Mouse (Mus musculus): ENCODE measurements around the gene Arntl2. TPM values are rescaled to one million over a fixed set of nuclear protein-coding genes. Genes with fewer than 3 reads are reported as not detected.

Gene Arntl2
- total and polyA plus RNA-seq, 3 experiments: not detected

DNA sequence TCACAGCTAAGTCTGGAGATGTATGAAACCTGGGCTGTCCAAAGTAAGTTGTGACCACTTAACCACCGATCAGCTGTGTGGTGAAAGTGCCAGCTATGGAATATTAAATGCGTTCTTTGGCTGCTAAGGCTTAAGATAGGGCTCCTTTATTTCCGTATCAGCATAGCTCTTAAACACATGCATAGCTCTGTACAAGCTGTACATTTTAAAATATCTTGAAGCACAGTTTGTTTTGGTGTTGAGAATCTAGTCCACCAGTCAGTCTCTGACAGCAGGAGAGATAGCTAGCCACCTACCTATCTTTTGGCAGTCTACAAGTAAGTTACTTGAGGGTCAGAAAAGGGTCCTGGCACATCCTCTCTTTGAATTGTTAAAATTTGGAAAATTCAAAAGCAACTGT lies 17.8 kb upstream of the Arntl2 start:
- in situ Hi-C loops (cut with MboI; ENCODE audit: low pct_ligation_motif_present, low pct_unique_long_range_greater_than_20kb, low sequenced_read_pairs): no loop called here
- Histone ChIP-seq H3K4me3 (replicated peaks in 1 of 3; ENCODE audit: low read depth in 2 of 3, low read length in 2 of 3, poor library complexity in 1 of 3) (no peak overlapping the region), H3K4me1 (ENCODE audit: control insufficient read depth in 1 of 2, insufficient read depth in 2 of 2) (peaks cover 2 to 22% of the 10 kb centered on the region in 2 experiments; a peak in 2 of 4 replicates), H3K27me3 (replicated peaks) (no peaks in the 10 kb centered on the region), H3K4me2 (ENCODE audit: insufficient read depth, low read depth, poor library complexity, severe bottlenecking) (no peak overlapping the region), H3K79me2 (replicated peaks; ENCODE audit: control insufficient read depth, extremely low read depth, insufficient read depth, poor library complexity, severe bottlenecking) (no peaks in the 10 kb centered on the region), H3K27ac (ENCODE audit: insufficient read depth, low read depth) (no peak overlapping the region), H3K36me3 (replicated peaks in 1 of 2; ENCODE audit: control insufficient read depth in 1 of 2, insufficient read depth in 1 of 2, low read length in 1 of 2) (peaks cover 3 to 16% of the 10 kb centered on the region in 2 experiments), H3K9me3 (replicated peaks; ENCODE audit: low read length) (no peaks in the 10 kb centered on the region), H3K9ac (ENCODE audit: insufficient read depth, low read depth) (no peak overlapping the region)
- no peak for TF ChIP-seq E2F4 (IDR thresholded peaks at IDR 0.05; ENCODE audit: insufficient replicate concordance, low read depth, low read length)
- DNase-seq (ENCODE audit: extremely low read depth): no peak
- dilution Hi-C loops (cut with MboI; ENCODE audit: extremely low pct_ligation_motif_present, extremely low pct_unique_long_range_greater_than_20kb, low sequenced_read_pairs): no loop called here

GRCm38 (mm10) chr6:146781566-146781965 lies 14.3 kb upstream of the Arntl2 start:
- no peak overlapping the region for H3K4me3 ChIP-seq (replicated peaks in 1 of 3; ENCODE audit: low read depth in 2 of 3, low read length in 2 of 3, poor library complexity in 1 of 3)
- dilution Hi-C loops (cut with MboI; ENCODE audit: extremely low pct_ligation_motif_present, extremely low pct_unique_long_range_greater_than_20kb, low sequenced_read_pairs): no loop called here
- H3K9me3 ChIP-seq (replicated peaks; ENCODE audit: low read length): peaks cover 2% of the 10 kb centered on the region
- no peaks in the 10 kb centered on the region for H3K79me2 ChIP-seq (replicated peaks; ENCODE audit: control insufficient read depth, extremely low read depth, insufficient read depth, poor library complexity, severe bottlenecking)
- H3K4me1 ChIP-seq (ENCODE audit: control insufficient read depth in 1 of 2, insufficient read depth in 2 of 2): peaks cover 2 to 11% of the 10 kb centered on the region in 2 experiments; a peak in 2 of 4 replicates
- in situ Hi-C loops (cut with MboI; ENCODE audit: low pct_ligation_motif_present, low pct_unique_long_range_greater_than_20kb, low sequenced_read_pairs): no loop called here
- TF ChIP-seq SIN3A (IDR thresholded peaks at IDR 0.05; ENCODE audit: low read length) (no peak), MAZ (IDR thresholded peaks at IDR 0.05; ENCODE audit: low read depth, low read length) (no peak)
- H3K36me3 ChIP-seq (replicated peaks in 1 of 2; ENCODE audit: control insufficient read depth in 1 of 2, insufficient read depth in 1 of 2, low read length in 1 of 2): peaks cover 0 to 2% of the 10 kb centered on the region in 2 experiments
- no peak overlapping the region for H3K4me2 ChIP-seq (ENCODE audit: insufficient read depth, low read depth, poor library complexity, severe bottlenecking)
- H3K27ac ChIP-seq (ENCODE audit: insufficient read depth, low read depth): no peak overlapping the region
- no peak for DNase-seq (ENCODE audit: extremely low read depth)
- H3K9ac ChIP-seq (ENCODE audit: insufficient read depth, low read depth): no peak overlapping the region
- no peaks in the 10 kb centered on the region for H3K27me3 ChIP-seq (replicated peaks)

- TF ChIP-seq CHD1 (IDR thresholded peaks at IDR 0.05; ENCODE audit: low read depth, low read length) (no peak), E2F4 (IDR thresholded peaks at IDR 0.05; ENCODE audit: insufficient replicate concordance, low read depth, low read length) (no peak), JUN (IDR thresholded peaks at IDR 0.05; ENCODE audit: insufficient read depth, low read depth, low read length) (peak; percentile 55), HCFC1 (IDR thresholded peaks at IDR 0.05; ENCODE audit: low read depth, low read length) (no peak), IRF4 (IDR thresholded peaks at IDR 0.05; ENCODE audit: low read depth, low read length) (peak; percentile 69), RCOR1 (conservative IDR thresholded peaks at IDR 0.05; ENCODE audit: low read depth, low read length) (no peak), ETS1 (conservative IDR thresholded peaks at IDR 0.05; ENCODE audit: low read depth, low read length) (peak; percentile 65; the same call in 1 of the 2 replicates), ZMIZ1 (IDR thresholded peaks at IDR 0.05; ENCODE audit: low read depth, low read length) (no peak), JUND (conservative IDR thresholded peaks at IDR 0.05; ENCODE audit: low read depth, low read length) (peak; percentile 85), ZKSCAN1 (IDR thresholded peaks at IDR 0.05; ENCODE audit: borderline replicate concordance, low read depth, low read length) (no peak), EP300 (IDR thresholded peaks at IDR 0.05; ENCODE audit: low read length) (peak; percentile 70; the same call in 1 of the 2 replicates), BHLHE40 (IDR thresholded peaks at IDR 0.05; ENCODE audit: low read depth, low read length) (no peak), CHD2 (IDR thresholded peaks at IDR 0.05; ENCODE audit: low read length) (peak; percentile 16; the same call in 1 of the 2 replicates)
- Histone ChIP-seq H3K79me2 (replicated peaks; ENCODE audit: control insufficient read depth, extremely low read depth, insufficient read depth, poor library complexity, severe bottlenecking) (no peaks in the 10 kb centered on the region), H3K27ac (ENCODE audit: insufficient read depth, low read depth) (no peak overlapping the region), H3K9me3 (replicated peaks; ENCODE audit: low read length) (no peaks in the 10 kb centered on the region), H3K9ac (ENCODE audit: insufficient read depth, low read depth) (no peak overlapping the region), H3K4me2 (ENCODE audit: insufficient read depth, low read depth, poor library complexity, severe bottlenecking) (peak overlapping the region; percentile 34; the same call in 1 of the 2 replicates), H3K4me1 (ENCODE audit: control insufficient read depth in 1 of 2, insufficient read depth in 2 of 2) (peaks cover 0 to 16% of the 10 kb centered on the region in 2 experiments; a peak in 3 of 4 replicates), H3K4me3 (replicated peaks in 1 of 3; ENCODE audit: low read depth in 2 of 3, low read length in 2 of 3, poor library complexity in 1 of 3) (no peak overlapping the region), H3K36me3 (replicated peaks in 1 of 2; ENCODE audit: control insufficient read depth in 1 of 2, insufficient read depth in 1 of 2, low read length in 1 of 2) (no peaks in the 10 kb centered on the region), H3K27me3 (replicated peaks) (no peaks in the 10 kb centered on the region)
- dilution Hi-C loops (cut with MboI; ENCODE audit: extremely low pct_ligation_motif_present, extremely low pct_unique_long_range_greater_than_20kb, low sequenced_read_pairs) (no loop called here), in situ Hi-C loops (cut with MboI; ENCODE audit: low pct_ligation_motif_present, low pct_unique_long_range_greater_than_20kb, low sequenced_read_pairs) (no loop called here)
- no peak for DNase-seq (ENCODE audit: extremely low read depth)
These were observed 2.3 kb upstream of the Arntl2 start for GRCm38 (mm10) chr6:146793527-146793926.

All from CH12.LX (cell line).